Mouse (Mus musculus): ENCODE results near the gene 1700017B05Rik. TPM values are rescaled to one million over a fixed set of nuclear protein-coding genes. Genes with fewer than 3 reads are reported as not detected.

The 1700017B05Rik gene
- polyA plus RNA-seq (2017; shearing (Covaris generic)) = 13.4 TPM

GRCm38 (mm10) chr9:57261913-57262794 lies at the start of gene 1700017B05Rik:
TSS of gene 1700017B05Rik (minus strand) at chr9:57262612.

GRCm38 (mm10) chr9:57236256-57236655 lies 26.2 kb downstream of the 1700017B05Rik start, which contains the start of gene Trcg1:
TSS of gene Trcg1 (plus strand) at chr9:57236556.

Other genes starting within 250 kb of the 1700017B05Rik start
- 25.4 TPM for gene Sin3a, start 190.6 kb downstream of the 1700017B05Rik start, polyA plus RNA-seq (2017; shearing (Covaris generic))
- gene Man2c1, start 131.9 kb downstream of the 1700017B05Rik start, polyA plus RNA-seq (2017; shearing (Covaris generic)) = 74.8 TPM
- 54.0 TPM for gene Neil1, start 114.3 kb downstream of the 1700017B05Rik start, polyA plus RNA-seq (2017; shearing (Covaris generic))
- 160 TPM for gene Commd4, start 104.3 kb downstream of the 1700017B05Rik start, polyA plus RNA-seq (2017; shearing (Covaris generic))
- 0.23 TPM for gene Trcg1, start 26.1 kb downstream of the 1700017B05Rik start, polyA plus RNA-seq (2017; shearing (Covaris generic))
- gene Ppcdc, start 177.5 kb upstream of the 1700017B05Rik start, polyA plus RNA-seq (2017; shearing (Covaris generic)) = 85.0 TPM
- 0.30 TPM for gene Scamp5, start 205.4 kb upstream of the 1700017B05Rik start, polyA plus RNA-seq (2017; shearing (Covaris generic))
- not detected for gene Rpp25, start 241.4 kb upstream of the 1700017B05Rik start, polyA plus RNA-seq (2017; shearing (Covaris generic))

Data from effector memory CD4-positive, alpha-beta T cell, adult 7 months (primary cell).